Mouse (Mus musculus): Measurements from ENCODE around the gene Gm14137.

- no peak for TF ChIP-seq POLR2A (IDR thresholded peaks at IDR 0.05; ENCODE audit: control insufficient read depth, low read depth, low read length)
- no peak for TF ChIP-seq CTCF (IDR thresholded peaks at IDR 0.05; ENCODE audit: control insufficient read depth, insufficient read depth, insufficient replicate concordance, low read depth, low read length)
Measured at GRCm38 (mm10) chr2:119136346-119136898, 37.9 kb upstream of the Gm14137 start.
